Mouse (Mus musculus): ENCODE data around the gene Wsb1. TPM values are rescaled to one million over a fixed set of nuclear protein-coding genes. Genes with fewer than 3 reads are reported as not detected.

Gene Wsb1
- total RNA-seq, 2 experiments from 2014 or later, result 7.2 to 14.3 TPM

DNA sequence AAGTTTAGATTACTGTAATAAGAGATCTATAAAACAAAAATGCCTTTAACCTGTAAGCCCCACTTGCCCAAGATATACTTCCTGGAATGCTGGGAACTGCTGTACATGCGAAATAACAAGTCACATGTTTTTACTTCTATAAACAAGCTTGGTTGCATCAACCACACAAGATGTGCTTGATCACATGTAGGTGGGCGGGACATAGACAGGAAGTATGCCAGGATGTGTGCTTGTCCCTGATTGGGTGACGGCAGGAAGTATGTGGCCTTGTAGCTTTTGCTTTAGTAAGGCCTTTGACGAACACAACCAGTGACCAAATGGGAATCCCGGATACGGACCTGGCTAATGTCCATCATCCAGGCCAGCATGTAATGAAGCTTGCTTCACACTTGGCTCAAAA, 31.1 kb downstream of the Wsb1 start:
- Histone ChIP-seq H3K4me3 (no peak overlapping the region), H3K27ac (0 out of 2 replicates have a peak overlapping the region, but pooled peaks have one; percentile 38)
- TF ChIP-seq CTCF (IDR thresholded peaks at IDR 0.05), result no peak
- intact Hi-C loops (cut with DNase I), result no loop called here
- DNase-seq, result peak; percentile 41

DNA sequence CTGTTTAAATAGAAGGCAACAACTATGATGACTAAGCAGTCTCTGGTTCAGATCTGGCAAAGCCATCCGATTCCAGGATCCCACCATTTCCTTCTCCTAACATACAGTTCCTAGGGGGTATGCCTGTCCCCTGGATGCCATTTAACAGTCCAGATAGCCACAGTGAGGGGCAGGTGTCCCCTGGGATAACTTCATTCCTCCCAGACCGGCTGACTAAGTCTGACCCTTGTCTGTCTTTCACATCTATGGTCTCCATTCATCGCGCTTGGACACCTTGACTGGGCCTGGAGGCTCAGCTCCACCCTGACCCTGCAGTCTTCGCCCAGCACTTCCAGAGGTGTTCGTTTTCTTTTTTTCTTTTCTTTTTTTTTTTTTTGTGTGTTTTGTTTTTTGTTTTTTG, 31.8 kb downstream of the Wsb1 start:
- Histone ChIP-seq H3K4me3 (no peak overlapping the region), H3K27ac (no peak overlapping the region)
- DNase-seq, result no peak
- intact Hi-C loops (cut with DNase I), result no loop called here
- TF ChIP-seq CTCF (IDR thresholded peaks at IDR 0.05), result no peak

DNA sequence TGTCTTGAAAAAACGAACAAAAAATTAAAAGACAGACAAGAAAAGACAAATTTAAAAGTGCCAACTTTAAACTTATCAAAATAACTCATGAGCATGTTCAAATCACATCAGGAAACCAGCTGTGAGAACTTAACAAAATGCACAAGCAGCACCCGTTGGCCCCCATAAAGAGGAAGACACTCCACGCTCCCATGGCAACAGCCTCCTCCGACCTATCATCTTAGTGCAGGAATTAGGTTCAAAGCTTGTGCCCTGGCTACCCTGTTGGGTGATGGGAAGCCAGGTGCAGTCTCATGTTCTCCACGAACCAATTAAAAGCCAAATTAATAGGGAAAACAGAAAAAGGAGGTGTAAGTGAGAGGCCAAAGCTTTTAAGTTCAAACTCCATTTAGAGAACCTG, 32.8 kb downstream of the Wsb1 start:
- no peak for DNase-seq
- intact Hi-C loops (cut with DNase I), result no loop called here
- no peak for TF ChIP-seq CTCF (IDR thresholded peaks at IDR 0.05)
- no peak overlapping the region for H3K27ac ChIP-seq
- H3K4me3 ChIP-seq, result no peak overlapping the region

DNA sequence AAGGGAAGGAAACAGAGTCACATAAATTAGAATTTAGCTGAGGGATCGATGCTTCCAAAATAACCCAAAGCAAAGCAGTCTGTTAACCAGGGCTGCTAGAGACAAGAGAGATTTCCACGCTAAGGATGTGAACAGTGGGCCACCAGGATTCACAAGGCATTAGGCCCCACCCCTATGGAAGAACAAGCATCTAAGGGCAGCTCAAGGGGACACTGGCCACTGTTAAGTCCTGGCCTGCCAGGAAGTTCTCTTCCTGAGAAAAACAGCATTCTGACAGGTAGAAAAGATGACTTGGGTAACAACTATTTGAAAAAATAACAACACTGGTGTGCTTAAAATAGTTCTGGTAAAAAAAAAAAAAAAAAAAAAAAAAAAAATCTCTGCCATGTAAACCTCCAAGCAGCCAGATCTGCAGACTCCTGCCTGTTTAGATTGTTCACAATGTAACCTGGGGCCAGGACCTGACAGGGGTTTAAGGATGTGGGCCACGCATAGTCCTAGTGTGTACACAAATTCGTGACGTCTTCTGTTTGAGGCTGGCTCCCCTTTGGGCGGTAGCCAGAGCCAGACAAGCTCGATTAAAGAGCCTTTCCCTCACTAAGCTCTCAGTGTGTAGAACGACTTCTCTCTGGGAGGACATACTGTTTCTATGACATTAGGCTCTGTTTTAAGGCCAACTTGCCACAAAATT, 35.4 kb downstream of the Wsb1 start:
- 0 out of 2 replicates have a peak overlapping the region, but pooled peaks have one; percentile 8 for H3K27ac ChIP-seq
- no peak overlapping the region for H3K4me3 ChIP-seq
- TF ChIP-seq CTCF (IDR thresholded peaks at IDR 0.05), result no peak
- intact Hi-C loops (cut with DNase I), result no loop called here
- no peak for DNase-seq

DNA sequence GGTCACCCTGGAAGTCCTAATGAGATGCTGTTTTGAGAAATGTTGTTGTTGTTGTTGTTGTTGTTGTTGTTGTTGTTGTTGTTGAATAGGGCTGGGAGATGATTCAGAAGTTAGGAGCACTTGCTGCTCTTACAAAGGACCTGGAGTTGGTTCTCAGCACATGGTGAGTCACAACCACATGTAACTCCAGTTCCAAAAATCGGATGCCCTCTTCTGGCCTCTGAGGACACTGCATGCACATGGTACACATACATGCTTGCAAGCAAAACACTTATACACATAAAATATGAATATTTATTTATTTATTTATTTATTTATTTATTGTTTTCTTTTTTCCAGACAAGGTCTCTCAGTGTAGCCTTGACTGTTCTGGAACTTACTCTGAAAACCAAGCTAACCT, 36.4 kb downstream of the Wsb1 start:
- Histone ChIP-seq H3K4me3 (no peak overlapping the region), H3K27ac (no peak overlapping the region)
- intact Hi-C loops (cut with DNase I), result no loop called here
- no peak for DNase-seq
- no peak; the same call in 1 of the 2 replicates for TF ChIP-seq CTCF (IDR thresholded peaks at IDR 0.05)

DNA sequence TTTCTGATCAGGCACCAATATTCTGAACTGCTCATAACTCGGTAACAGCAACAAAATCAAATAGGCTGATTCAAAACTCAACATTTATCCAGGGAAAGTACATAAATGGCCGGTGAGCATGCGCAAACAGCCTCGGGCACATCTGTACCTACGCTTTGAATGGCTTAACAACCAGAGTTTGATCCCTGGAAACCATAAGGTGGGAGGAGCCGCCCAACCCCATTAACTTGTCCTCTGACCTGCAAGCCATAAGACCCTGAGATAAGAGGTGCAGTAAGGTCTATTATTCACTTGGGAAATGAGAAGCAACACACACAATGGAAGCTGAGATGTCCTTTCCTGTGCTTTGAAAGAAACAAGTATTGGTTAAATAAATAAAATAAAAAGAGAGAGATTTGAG, 37.3 kb downstream of the Wsb1 start:
- no peak overlapping the region for H3K27ac ChIP-seq
- intact Hi-C loops (cut with DNase I), result no loop called here
- no peak overlapping the region for H3K4me3 ChIP-seq
- DNase-seq, result no peak
- TF ChIP-seq CTCF (IDR thresholded peaks at IDR 0.05), result no peak

DNA sequence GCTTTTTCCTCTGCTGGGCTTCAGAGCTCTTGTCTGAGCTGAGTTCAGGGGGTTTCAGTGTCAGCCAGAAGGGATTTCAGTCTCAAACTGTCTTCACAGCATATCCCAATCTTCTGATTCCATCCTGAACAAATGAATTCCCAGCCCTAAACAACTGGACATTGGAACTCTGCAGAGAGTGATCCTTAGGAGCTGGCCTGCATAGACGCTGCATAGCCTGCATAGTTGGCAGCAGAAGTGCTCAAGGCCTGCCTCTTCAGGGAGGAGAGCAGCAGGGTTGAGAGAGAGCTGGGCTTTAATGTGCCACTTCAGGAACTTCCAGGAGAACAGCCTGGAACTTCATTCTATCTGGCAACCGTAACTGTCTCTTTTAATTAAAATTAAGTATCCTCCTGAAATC, 38.9 kb downstream of the Wsb1 start:
- intact Hi-C loops (cut with DNase I), result no loop called here
- peak overlapping the region; percentile 16; the same call in 1 of the 2 replicates for H3K27ac ChIP-seq

DNA sequence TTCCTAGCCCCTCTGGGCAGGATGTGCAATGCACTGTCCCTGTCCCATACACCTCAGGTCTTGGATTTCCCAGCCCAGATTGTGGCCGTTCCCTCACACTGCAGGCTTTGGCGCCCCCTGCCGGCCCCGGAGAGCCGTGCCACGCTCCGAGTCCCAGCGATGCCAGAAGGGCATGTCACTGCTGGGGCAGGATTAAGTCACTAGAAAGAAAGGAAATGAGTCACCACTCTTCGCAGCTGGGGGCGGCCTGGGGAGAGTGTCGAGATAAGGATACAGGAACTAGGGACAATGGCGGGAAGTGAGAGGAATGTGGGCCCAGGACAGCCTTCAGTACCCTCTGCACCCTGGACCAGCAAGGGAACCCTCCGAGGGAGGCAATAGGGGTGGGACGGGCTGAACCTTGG, 40.5 kb downstream of the Wsb1 start:
- peak overlapping the region; percentile 74 for H3K27ac ChIP-seq
- peak; percentile 95 for DNase-seq
- no peak overlapping the region; the same call in 1 of the 2 replicates for H3K4me3 ChIP-seq
- intact Hi-C loops (cut with DNase I), result loop anchor here (1.0 kb wide), 2 partner anchors 184 to 247 kb away; no protein-coding TSS in a partner anchor
- TF ChIP-seq CTCF (IDR thresholded peaks at IDR 0.05), result no peak; the same call in 1 of the 2 replicates

More for the DNA sequence above, 38.9 kb downstream of the Wsb1 start:
- no peak for TF ChIP-seq CTCF (IDR thresholded peaks at IDR 0.05)
- H3K4me3 ChIP-seq, result no peak overlapping the region
- no peak for DNase-seq

DNA sequence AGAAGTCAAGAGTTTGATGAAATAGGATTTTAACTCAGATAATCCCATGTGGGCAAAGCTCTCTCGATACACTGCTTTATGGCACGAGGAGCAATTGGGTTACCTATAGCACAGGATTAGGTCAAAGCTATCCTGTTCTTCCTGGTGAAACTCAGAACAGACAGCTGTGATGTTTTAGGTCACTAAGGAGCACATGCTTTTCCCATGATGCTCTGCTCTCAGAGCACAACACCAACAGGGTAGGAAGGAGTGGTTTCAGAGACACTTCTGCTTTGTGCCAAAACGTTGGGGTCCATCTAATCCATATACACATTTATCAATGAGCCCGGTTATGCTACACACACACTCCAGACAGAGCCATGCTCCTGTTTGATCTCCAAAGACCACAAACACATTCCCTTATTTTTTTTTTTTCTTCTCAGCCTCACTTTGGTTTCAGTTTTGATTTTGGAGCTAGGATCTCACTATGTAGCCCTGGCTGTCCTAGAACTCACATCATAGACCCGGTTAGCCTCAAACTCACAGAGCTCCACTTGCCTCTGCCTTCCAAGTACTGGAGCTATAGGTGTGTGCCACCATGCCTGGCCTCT, 44.5 kb downstream of the Wsb1 start:
- no peak for TF ChIP-seq CTCF (IDR thresholded peaks at IDR 0.05)
- DNase-seq, result no peak
- Histone ChIP-seq H3K4me3 (no peak overlapping the region), H3K27ac (no peak overlapping the region)
- intact Hi-C loops (cut with DNase I), result no loop called here

DNA sequence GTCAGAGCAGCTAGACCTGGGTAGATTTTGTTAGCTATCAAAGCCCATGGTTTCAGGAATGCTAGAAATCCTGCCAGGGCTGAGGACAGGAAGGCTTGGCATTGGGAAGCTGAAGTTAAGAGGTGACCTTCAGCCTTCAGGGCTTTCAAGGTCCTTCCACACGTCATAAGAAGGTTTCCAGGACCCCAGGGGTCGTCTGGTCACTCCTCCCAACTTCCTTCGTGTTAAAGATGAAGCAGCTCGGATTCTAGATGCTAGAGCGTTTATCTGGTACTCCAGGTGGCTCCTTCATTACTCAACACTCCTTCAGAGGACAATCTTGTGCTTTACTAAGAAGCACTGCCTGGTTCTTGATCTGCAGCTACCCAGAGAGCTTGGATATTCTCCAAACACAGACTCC, 45.4 kb downstream of the Wsb1 start:
- TF ChIP-seq CTCF (IDR thresholded peaks at IDR 0.05), result no peak
- H3K27ac ChIP-seq, result no peak overlapping the region
- intact Hi-C loops (cut with DNase I), result no loop called here
- H3K4me3 ChIP-seq, result no peak overlapping the region
- DNase-seq, result no peak

DNA sequence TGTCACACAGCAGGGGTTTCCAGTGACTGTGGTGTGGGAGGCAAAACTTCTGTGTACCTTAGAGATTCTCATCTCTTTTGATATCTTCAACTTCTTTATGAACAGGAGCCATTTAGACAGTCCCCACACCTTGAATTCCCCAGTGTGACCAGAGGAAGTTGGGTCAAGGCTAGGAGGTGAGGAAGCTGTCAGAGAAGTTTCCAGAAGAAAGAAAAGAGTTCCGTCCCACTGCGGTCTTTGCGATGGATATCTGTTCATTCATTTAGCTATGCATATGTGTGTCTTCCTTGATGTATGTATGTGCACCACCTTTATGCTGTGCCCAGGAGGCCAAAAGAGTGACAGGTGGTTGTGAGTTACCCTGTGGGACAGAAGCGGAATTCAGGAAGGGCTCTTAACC, 46.0 kb downstream of the Wsb1 start:
- Histone ChIP-seq H3K4me3 (no peak overlapping the region), H3K27ac (no peak overlapping the region)
- TF ChIP-seq CTCF (IDR thresholded peaks at IDR 0.05), result no peak
- no peak for DNase-seq
- intact Hi-C loops (cut with DNase I), result no loop called here

DNA sequence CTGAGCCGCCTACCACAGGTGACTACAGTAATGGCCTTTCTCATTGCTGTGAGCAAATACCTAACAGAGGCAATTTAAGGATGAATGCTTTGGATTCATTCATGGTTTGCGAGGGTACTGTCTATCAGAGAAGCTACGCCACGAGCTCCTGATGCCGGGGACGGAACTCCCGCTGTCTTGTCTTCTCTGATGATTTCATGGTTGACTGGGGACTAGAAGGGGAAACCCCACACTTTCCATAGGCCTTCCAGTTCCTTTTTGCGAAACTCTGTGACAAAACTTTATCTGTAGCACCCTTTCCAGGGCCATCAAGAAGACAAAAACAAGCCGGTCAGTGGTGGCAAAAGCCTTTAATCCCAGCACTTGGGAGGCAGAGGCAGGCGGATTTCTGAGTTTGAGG, 46.8 kb downstream of the Wsb1 start:
- no peak for DNase-seq
- intact Hi-C loops (cut with DNase I), result no loop called here
- Histone ChIP-seq H3K4me3 (no peak overlapping the region), H3K27ac (no peak overlapping the region)
- TF ChIP-seq CTCF (IDR thresholded peaks at IDR 0.05), result no peak

DNA sequence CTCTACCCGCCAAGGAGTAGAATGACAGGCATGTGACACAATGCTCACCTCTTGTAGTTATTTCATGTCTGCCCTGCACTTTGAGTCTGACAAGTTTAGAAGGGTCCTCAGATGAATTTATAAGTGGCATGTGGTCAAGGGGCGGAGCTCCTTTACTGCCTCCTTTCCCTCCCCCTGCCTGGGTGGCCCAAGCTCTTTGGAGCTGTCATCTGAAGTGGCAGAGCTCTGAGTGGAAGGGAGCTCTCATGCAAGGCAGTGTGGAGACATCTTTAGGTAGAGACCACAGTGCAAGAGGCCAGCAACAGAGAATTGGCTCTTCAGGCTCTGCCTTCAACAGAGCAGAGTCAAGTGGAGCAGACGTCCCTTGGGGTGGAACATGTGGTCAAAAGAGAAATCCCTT, 50.0 kb downstream of the Wsb1 start:
- no peak for TF ChIP-seq CTCF (IDR thresholded peaks at IDR 0.05)
- intact Hi-C loops (cut with DNase I), result no loop called here
- Histone ChIP-seq H3K4me3 (no peak overlapping the region), H3K27ac (no peak overlapping the region)
- DNase-seq, result no peak

DNA sequence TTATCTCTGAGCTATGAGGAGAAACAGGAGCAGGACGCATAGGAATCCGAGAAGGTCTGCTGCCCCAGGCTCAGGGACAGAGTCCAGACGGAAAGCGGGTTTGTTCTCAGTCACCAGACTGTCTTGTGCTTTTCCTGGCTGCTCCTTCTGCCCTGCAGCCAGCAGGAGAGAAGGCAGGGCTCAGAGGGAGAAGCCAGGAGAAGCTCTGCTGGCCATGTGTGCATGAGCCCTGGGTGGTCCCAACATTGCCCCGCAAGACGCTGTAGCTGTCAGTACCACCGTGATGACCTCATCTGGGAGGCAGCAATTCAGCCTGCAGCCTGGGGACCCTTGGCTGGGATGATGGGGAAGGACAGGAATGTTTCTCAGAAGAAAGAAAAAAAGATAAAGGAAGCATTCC, 54.0 kb downstream of the Wsb1 start:
- H3K4me3 ChIP-seq, result no peak overlapping the region
- H3K27ac ChIP-seq, result peak overlapping the region; percentile 62
- DNase-seq, result peak; percentile 65
- TF ChIP-seq CTCF (IDR thresholded peaks at IDR 0.05), result no peak
- intact Hi-C loops (cut with DNase I), result no loop called here
